Mouse (Mus musculus): Measurements from ENCODE around the gene Nrxn3. TPM values are rescaled to one million over a fixed set of nuclear protein-coding genes. Genes with fewer than 3 reads are reported as not detected.

The Nrxn3 gene
- total RNA-seq (2021): under 1 TPM; 0.51 to 0.55 TPM
- long read RNA-seq, experiment 1: 0 reads
- long read RNA-seq, experiment 2: 0 reads

GRCm38 (mm10) chr12:88722691-88723070 is at the start of gene Nrxn3:
Gene Nrxn3, plus strand, starts transcription at chr12:88722876.
- DNase-seq: peak; percentile 7

GRCm38 (mm10) chr12:88704159-88704846 is 18.4 kb upstream of the Nrxn3 start:
- no peak for DNase-seq
- intact Hi-C loops (cut with DNase I; ENCODE audit: low total_unique reads): no loop called here

More at GRCm38 (mm10) chr12:88722691-88723070, at the start of gene Nrxn3:
- intact Hi-C loops (cut with DNase I; ENCODE audit: low total_unique reads): no loop called here

GRCm38 (mm10) chr12:88705959-88706358 is 16.7 kb upstream of the Nrxn3 start:
- no peak for DNase-seq
- intact Hi-C loops (cut with DNase I; ENCODE audit: low total_unique reads): no loop called here

GRCm38 (mm10) chr12:88707786-88708185 is 14.9 kb upstream of the Nrxn3 start:
- DNase-seq: no peak
- intact Hi-C loops (cut with DNase I; ENCODE audit: low total_unique reads): no loop called here

GRCm38 (mm10) chr12:88709223-88709622 is 13.5 kb upstream of the Nrxn3 start:
- intact Hi-C loops (cut with DNase I; ENCODE audit: low total_unique reads): no loop called here
- peak; percentile 49 for DNase-seq

GRCm38 (mm10) chr12:88713456-88713855 is 9.2 kb upstream of the Nrxn3 start:
- intact Hi-C loops (cut with DNase I; ENCODE audit: low total_unique reads): no loop called here
- no peak for DNase-seq

- no peak for DNase-seq
- intact Hi-C loops (cut with DNase I; ENCODE audit: low total_unique reads): no loop called here
Measured at GRCm38 (mm10) chr12:88722031-88722690, 515 bp upstream of the Nrxn3 start.

GRCm38 (mm10) chr12:88726316-88726715 is 3.6 kb downstream of the Nrxn3 start:
- intact Hi-C loops (cut with DNase I; ENCODE audit: low total_unique reads): no loop called here
- DNase-seq: no peak

- no peak for DNase-seq
- intact Hi-C loops (cut with DNase I; ENCODE audit: low total_unique reads): no loop called here
Measured at GRCm38 (mm10) chr12:88726755-88727154, 4.1 kb downstream of the Nrxn3 start.

GRCm38 (mm10) chr12:88730720-88731119 is 8.0 kb downstream of the Nrxn3 start:
- DNase-seq: no peak
- intact Hi-C loops (cut with DNase I; ENCODE audit: low total_unique reads): no loop called here

- intact Hi-C loops (cut with DNase I; ENCODE audit: low total_unique reads): no loop called here
- no peak for DNase-seq
Measured at GRCm38 (mm10) chr12:88735045-88735444, 12.4 kb downstream of the Nrxn3 start.

- intact Hi-C loops (cut with DNase I; ENCODE audit: low total_unique reads): no loop called here
- DNase-seq: no peak
Measured at GRCm38 (mm10) chr12:88737081-88737480, 14.4 kb downstream of the Nrxn3 start.

- no peak for DNase-seq
- intact Hi-C loops (cut with DNase I; ENCODE audit: low total_unique reads): no loop called here
Measured at GRCm38 (mm10) chr12:88738616-88739015, 15.9 kb downstream of the Nrxn3 start.

GRCm38 (mm10) chr12:88746788-88747187 is 24.1 kb downstream of the Nrxn3 start:
- no peak for DNase-seq
- intact Hi-C loops (cut with DNase I; ENCODE audit: low total_unique reads): no loop called here

GRCm38 (mm10) chr12:88764791-88765190 is 42.1 kb downstream of the Nrxn3 start:
- intact Hi-C loops (cut with DNase I; ENCODE audit: low total_unique reads): no loop called here
- DNase-seq: no peak

- intact Hi-C loops (cut with DNase I; ENCODE audit: low total_unique reads): no loop called here
- DNase-seq: no peak
Measured at GRCm38 (mm10) chr12:88774666-88775065, 52.0 kb downstream of the Nrxn3 start.

GRCm38 (mm10) chr12:88778036-88778435 is 55.4 kb downstream of the Nrxn3 start:
- DNase-seq: no peak
- intact Hi-C loops (cut with DNase I; ENCODE audit: low total_unique reads): no loop called here

GRCm38 (mm10) chr12:88784199-88785147 is 61.8 kb downstream of the Nrxn3 start:
- intact Hi-C loops (cut with DNase I; ENCODE audit: low total_unique reads): no loop called here
- no peak for DNase-seq

GRCm38 (mm10) chr12:88793314-88793713 is 70.6 kb downstream of the Nrxn3 start:
- no peak for DNase-seq
- intact Hi-C loops (cut with DNase I; ENCODE audit: low total_unique reads): no loop called here

- no peak for DNase-seq
- intact Hi-C loops (cut with DNase I; ENCODE audit: low total_unique reads): no loop called here
Measured at GRCm38 (mm10) chr12:88800990-88801655, 78.4 kb downstream of the Nrxn3 start.

Data from gastrocnemius, postnatal 14 days (tissue).